Mouse (Mus musculus) layer of hippocampus, adult 8-10 months (tissue): ENCODE measurements at regions not wholly inside any gene's neighbourhood (a gene's known extent, or its start where the extent isn't known, plus 50 kb on each side); places are given as distances from the start of the nearest gene placed in this dataset.
"Not testable (repeated sequence)": the region's sequence is repeated elsewhere in the genome, so short reads cannot be mapped to it uniquely, and the experiment has no call there.

Experiments used
- DNase-seq, 2 experiments: peaks; one replicate each; pipeline ENCODE4 v3.0.0; 2022; ENCODE audit warnings: low spot score in 2 of 2

- DNase-seq = no peak
Observed at GRCm38 (mm10) chr14:17556458-17556857, 103.6 kb upstream of the Thrb start.

- DNase-seq = not testable (repeated sequence)
Observed at GRCm38 (mm10) chr14:17560001-17560400, 100.1 kb upstream of the Thrb start.

DNA sequence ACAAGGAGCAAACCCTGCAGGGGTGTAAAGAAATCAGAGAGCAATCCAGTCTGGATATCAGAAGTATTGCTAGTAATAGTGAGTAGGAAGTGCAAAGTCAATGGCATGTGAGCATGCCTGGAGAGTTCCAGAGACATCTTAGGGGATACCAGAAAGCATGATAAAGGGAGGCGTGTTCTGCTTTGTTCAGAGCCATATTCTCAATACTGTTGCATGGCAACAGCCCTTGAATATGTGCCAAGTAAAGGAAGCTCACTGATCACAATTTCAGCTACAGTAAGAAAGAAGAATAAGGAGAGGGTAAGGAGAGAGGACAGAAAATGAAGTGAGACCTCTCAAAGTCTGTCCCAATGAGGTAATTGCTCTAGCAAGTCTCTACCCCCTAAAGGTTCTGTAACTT is 92.1 kb upstream of the Thrb start:
- DNase-seq = no peak

- DNase-seq = no peak
Observed at GRCm38 (mm10) chr14:17569087-17569636, 90.9 kb upstream of the Thrb start.

DNA sequence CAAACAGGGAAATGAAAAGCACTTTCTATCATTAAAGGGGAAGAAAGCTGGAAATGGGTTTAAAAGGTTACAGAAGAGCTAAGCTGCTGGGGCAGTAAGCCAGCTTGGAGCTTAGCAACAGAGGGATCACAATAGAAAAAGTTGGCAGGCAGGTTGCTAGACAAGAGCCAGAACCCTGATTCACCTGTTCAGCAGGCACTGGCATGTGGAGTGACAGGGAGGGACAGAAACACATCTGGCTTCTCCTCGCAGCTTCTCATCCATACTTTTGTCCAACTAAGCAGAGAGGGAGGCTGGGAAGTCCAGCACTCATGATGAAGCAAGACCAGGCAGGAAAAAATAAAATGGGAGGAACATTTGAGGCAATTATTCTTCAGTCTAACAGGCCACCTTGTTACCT is 81.3 kb upstream of the Thrb start:
- DNase-seq = no peak

DNA sequence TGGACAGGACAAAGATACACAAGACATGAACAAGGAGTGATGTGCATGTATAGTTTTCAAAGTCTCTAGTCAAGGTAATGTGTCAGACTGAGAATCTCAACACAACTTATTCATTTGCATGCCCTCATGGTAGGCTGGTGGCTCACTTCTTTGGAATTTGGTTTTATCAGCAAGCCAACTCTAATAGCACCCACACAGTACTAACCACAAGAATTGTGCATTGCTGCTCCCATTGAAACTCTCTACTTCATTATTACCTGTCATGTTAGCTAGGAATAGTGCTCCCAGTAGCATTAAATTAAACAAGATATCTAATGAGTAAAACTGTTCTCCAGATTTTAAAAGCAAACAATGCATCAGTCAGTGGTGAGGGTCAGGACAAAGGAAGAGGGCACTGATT is 70.5 kb upstream of the Thrb start:
- no peak for DNase-seq

DNA sequence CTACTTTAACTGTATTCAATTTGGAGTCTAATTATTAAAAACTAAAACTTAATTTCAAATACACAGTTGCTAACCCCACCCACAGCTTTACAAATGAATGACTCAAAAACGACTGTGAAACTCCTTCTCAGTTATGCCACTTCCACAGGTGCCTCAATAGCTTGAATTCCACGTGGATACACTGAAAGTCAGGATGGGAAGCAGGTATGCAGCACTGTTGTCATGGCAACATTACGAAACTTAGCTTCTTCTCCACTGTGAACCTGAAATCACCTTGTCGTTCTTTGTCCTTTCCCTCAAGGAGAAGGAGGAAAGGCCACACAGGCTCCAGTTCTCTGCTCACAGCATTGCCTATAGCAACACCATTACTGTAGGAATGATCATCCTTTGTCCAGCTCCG is 60.5 kb upstream of the Thrb start:
- DNase-seq = no peak

GRCm38 (mm10) chr14:17602357-17602756 is 57.7 kb upstream of the Thrb start:
- no peak for DNase-seq

DNA sequence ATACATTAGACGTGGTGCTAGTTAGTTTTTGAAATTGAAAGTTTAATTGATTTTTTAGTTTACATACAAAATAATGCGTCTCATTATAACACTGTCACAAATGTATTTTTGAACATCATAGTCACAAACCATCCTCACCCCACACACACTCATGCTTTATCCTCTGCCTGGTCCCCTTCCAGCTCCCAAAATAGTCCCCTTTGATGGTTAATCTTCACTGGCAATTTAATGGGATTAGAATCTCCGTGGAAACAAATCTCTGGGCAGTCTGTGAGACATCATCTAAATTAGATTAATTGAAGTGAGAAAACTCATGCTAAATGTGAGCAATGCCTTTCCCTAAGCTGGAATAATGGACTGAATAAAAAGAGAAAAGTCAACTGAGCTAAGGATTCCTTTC is 54.0 kb upstream of the Thrb start:
- no peak for DNase-seq

DNA sequence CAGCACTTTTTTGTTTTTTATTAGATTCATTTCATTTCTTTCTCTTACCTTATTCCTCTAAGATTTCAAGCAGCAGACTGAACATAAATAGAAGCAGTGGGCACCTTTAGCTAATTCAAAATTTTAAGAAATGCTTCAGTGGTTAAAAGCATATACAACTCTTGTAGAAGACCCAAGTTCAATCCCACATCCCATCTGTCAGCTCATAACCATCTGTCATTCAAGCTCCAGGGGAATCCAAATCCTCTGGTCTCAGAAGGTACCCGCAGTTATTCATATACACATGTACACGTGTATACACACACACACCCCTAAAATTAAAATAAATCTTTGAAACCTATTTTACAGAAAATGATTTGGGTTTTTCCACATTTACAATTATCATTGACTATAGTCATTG is 52.9 kb upstream of the Thrb start:
- DNase-seq = peak; percentile 15 to 20
